Mouse (Mus musculus): Measurements from ENCODE around the gene Taf1d.

DNA sequence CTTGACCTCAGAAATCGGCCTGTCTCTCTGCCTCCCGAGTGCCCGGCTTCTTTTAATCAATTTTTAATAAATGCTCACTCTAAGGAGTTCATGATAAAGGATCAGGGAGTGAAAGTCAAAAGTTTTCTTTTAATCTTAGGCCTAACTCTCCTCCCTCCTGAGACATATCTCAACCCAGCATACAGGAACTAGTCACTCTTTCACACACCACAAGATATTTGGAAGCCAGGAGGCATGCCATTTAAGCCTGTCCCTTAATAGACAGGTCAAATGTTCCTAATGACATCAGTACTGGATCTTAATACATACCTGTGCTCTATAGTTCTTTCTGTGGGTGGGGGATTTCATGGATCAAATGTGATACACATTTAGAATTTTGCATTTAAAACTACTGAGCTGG is 27.7 kb upstream of the Taf1d start:
- TF ChIP-seq CTCF (IDR thresholded peaks at IDR 0.05; ENCODE audit: control insufficient read depth, insufficient read depth, low read length) (no peak), POLR2A (IDR thresholded peaks at IDR 0.05; ENCODE audit: borderline replicate concordance, control insufficient read depth, low read depth, low read length) (no peak)
